Mouse (Mus musculus) kidney, adult 2 months (tissue): Measurements from ENCODE around the gene Rreb1.

ENCODE experiments used
- CTCF ChIP-seq: fragments of 200-500 bp; conservative IDR thresholded peaks from 2 replicates; pipeline ENCODE4 v1.5.1; 2011; ENCODE audit warnings: low read depth, mild to moderate bottlenecking, control low read depth, low read length, moderate library complexity, mixed read lengths; ENCODE audit not compliant: insufficient read depth, insufficient read length
- POLR2A ChIP-seq: fragments of 200-500 bp; IDR thresholded peaks from one replicate; pipeline ENCODE4 v1.6.1; 2011; ENCODE audit warnings: low read depth, low read length, control low read depth

- no peak for TF ChIP-seq CTCF
- TF ChIP-seq POLR2A, result no peak
Observed at GRCm38 (mm10) chr13:37851617-37852016, 73.4 kb downstream of the Rreb1 start.
